Mouse (Mus musculus) gastrocnemius, postnatal 36 days (tissue): ENCODE results near the gene Ppip5k1. TPM values are rescaled to one million over a fixed set of nuclear protein-coding genes. Genes with fewer than 3 reads are reported as not detected.

ENCODE experiments used
- DNase-seq, 2 experiments: peaks; one replicate each; pipeline ENCODE4 v3.0.0; 2022
- intact Hi-C: fragments of 180-260 bp; cut with DNase I; formaldehyde crosslinking; loops from one replicate; pipeline ENCODE4 v1.15.1; 2025
- total RNA-seq, 2 experiments: library from RNA; stranded (reverse); gene quantifications; 2 replicates each; pipeline ENCODE4 v1.2.3; 2021

Ppip5k1 gene
- total RNA-seq, 2 experiments from 2014 or later: 63.1 to 84.5 TPM

GRCm38 (mm10) chr2:121308997-121309416 lies 46.2 kb downstream of the Ppip5k1 start:
- intact Hi-C loops: no loop called here
- DNase-seq: peak in 1 of 2 experiments; percentile 32

GRCm38 (mm10) chr2:121300036-121300435 lies 55.2 kb downstream of the Ppip5k1 start:
- DNase-seq: no peak
- intact Hi-C loops: no loop called here

GRCm38 (mm10) chr2:121299471-121299870 lies 55.7 kb downstream of the Ppip5k1 start:
- intact Hi-C loops: no loop called here
- no peak for DNase-seq

GRCm38 (mm10) chr2:121298131-121298530 lies 57.1 kb downstream of the Ppip5k1 start:
- intact Hi-C loops: no loop called here
- DNase-seq: no peak

GRCm38 (mm10) chr2:121297701-121298100 lies 57.5 kb downstream of the Ppip5k1 start:
- intact Hi-C loops: no loop called here
- DNase-seq: no peak

GRCm38 (mm10) chr2:121296754-121297231 lies 58.4 kb downstream of the Ppip5k1 start:
- no peak for DNase-seq
- intact Hi-C loops: no loop called here

GRCm38 (mm10) chr2:121295608-121296571 lies 59.3 kb downstream of the Ppip5k1 start:
- intact Hi-C loops: no loop called here
- no peak for DNase-seq

- intact Hi-C loops: no loop called here
- peak in 1 of 2 experiments; percentile 56 for DNase-seq
Measured at GRCm38 (mm10) chr2:121294753-121295607, 60.2 kb downstream of the Ppip5k1 start.

GRCm38 (mm10) chr2:121294182-121294581 lies 61.0 kb downstream of the Ppip5k1 start:
- intact Hi-C loops: no loop called here
- peak in 1 of 2 experiments; percentile 56 for DNase-seq

- intact Hi-C loops: no loop called here
- DNase-seq: no peak
Measured at GRCm38 (mm10) chr2:121292316-121293013, 62.7 kb downstream of the Ppip5k1 start.

- intact Hi-C loops: no loop called here
- no peak for DNase-seq
Measured at GRCm38 (mm10) chr2:121289730-121290540, 65.3 kb downstream of the Ppip5k1 start.

- DNase-seq: peak; percentile 75 to 83
- intact Hi-C loops: no loop called here
Measured at GRCm38 (mm10) chr2:121288901-121289729, 66.1 kb downstream of the Ppip5k1 start, which contains the start of gene Map1a. Gene Map1a (plus strand): TSS chr2:121289600.

- no peak for DNase-seq
- intact Hi-C loops: no loop called here
Measured at GRCm38 (mm10) chr2:121287850-121288249, 67.3 kb downstream of the Ppip5k1 start.

- intact Hi-C loops: no loop called here
- DNase-seq: no peak
Measured at GRCm38 (mm10) chr2:121271928-121272516, 83.2 kb downstream of the Ppip5k1 start.

- peak; percentile 92 for DNase-seq
- intact Hi-C loops: no loop called here
Measured at GRCm38 (mm10) chr2:121271236-121271927, 83.8 kb downstream of the Ppip5k1 start, which contains the start of gene Trp53bp1. Gene Trp53bp1 (minus strand): TSS chr2:121271407.

GRCm38 (mm10) chr2:121270521-121271235 lies 84.5 kb downstream of the Ppip5k1 start:
- intact Hi-C loops: no loop called here
- DNase-seq: no peak

- intact Hi-C loops: no loop called here
- no peak for DNase-seq
Measured at GRCm38 (mm10) chr2:121268446-121268845, 86.8 kb downstream of the Ppip5k1 start.
